Mouse (Mus musculus) thymus, adult 2 months (tissue): ENCODE measurements at regions not wholly inside any gene's neighbourhood (a gene's known extent, or its start where the extent isn't known, plus 50 kb on each side); places are given as distances from the start of the nearest gene placed in this dataset.

Source experiments
- CTCF ChIP-seq: fragments of 200-500 bp; IDR thresholded peaks from 2 replicates; pipeline ENCODE4 v1.5.1; 2012; ENCODE audit warnings: mild to moderate bottlenecking, control low read depth, low read length, moderate library complexity, borderline replicate concordance; ENCODE audit not compliant: control insufficient read depth, poor library complexity, insufficient read depth; ENCODE audit errors: extremely low read depth
- POLR2A ChIP-seq: fragments of 200-500 bp; IDR thresholded peaks from 2 replicates; pipeline ENCODE4 v1.6.1; 2012; ENCODE audit warnings: mild to moderate bottlenecking, low read length, control low read depth, moderate library complexity; ENCODE audit not compliant: control insufficient read depth, poor library complexity, insufficient read depth; ENCODE audit errors: extremely low read depth

GRCm38 (mm10) chr13:115326294-115326693 lies 224.5 kb upstream of the Itga1 start:
- TF ChIP-seq POLR2A (no peak), CTCF (no peak)
